Mouse (Mus musculus) bone marrow macrophage, adult 2 months (primary cell): ENCODE data around the gene Zbtb11. TPM values are rescaled to one million over a fixed set of nuclear protein-coding genes. Genes with fewer than 3 reads are reported as not detected.
A peak's percentile ranks its signal among the peaks of the same experiment; 100 is the strongest.

Source experiments
- H3K27ac ChIP-seq: 2 replicates; pipeline ENCODE4 v1.5.1; 2012; ENCODE audit warnings: low read depth, low read length; ENCODE audit not compliant: insufficient read depth
- H3K4me1 ChIP-seq: 2 replicates; pipeline ENCODE4 v1.6.1; 2012; ENCODE audit warnings: low read length; ENCODE audit not compliant: control insufficient read depth, insufficient read depth
- H3K4me3 ChIP-seq: 2 replicates; pipeline ENCODE4 v1.5.1; 2012; ENCODE audit warnings: mild to moderate bottlenecking, low read length, moderate library complexity; ENCODE audit not compliant: insufficient read depth
- CTCF ChIP-seq: IDR thresholded peaks from 2 replicates; pipeline ENCODE4 v1.5.1; 2012; ENCODE audit warnings: low read depth, mild to moderate bottlenecking, low read length, moderate library complexity
- POLR2A ChIP-seq: IDR thresholded peaks from 2 replicates; pipeline ENCODE4 v1.6.1; 2012; ENCODE audit warnings: mild to moderate bottlenecking, low read depth, low read length, borderline replicate concordance
- polyA plus RNA-seq: library from polyadenylated mRNA; stranded (reverse); fragments of >200 nt; gene quantifications from 2 replicates; pipeline ENCODE4 v1.2.4, GENCODE M21; 2012; ENCODE audit not compliant: missing spikeins, insufficient read depth, insufficient read length

Gene Zbtb11
- polyA plus RNA-seq, 1 experiment: 13.4 TPM

- H3K27ac ChIP-seq: no peak overlapping the region
- no peak for TF ChIP-seq CTCF
Measured at GRCm38 (mm10) chr16:56006798-56007197, 33.1 kb downstream of the Zbtb11 start.

GRCm38 (mm10) chr16:56008862-56009261 is 35.2 kb downstream of the Zbtb11 start:
- H3K27ac ChIP-seq: no peak overlapping the region
- H3K4me3 ChIP-seq: no peak overlapping the region
- TF ChIP-seq CTCF (no peak), POLR2A (no peak)
- H3K4me1 ChIP-seq: no peaks in the 10 kb centered on the region

More at GRCm38 (mm10) chr16:56006798-56007197, 33.1 kb downstream of the Zbtb11 start:
- H3K4me1 ChIP-seq: no peaks in the 10 kb centered on the region
- H3K4me3 ChIP-seq: no peak overlapping the region

- no peak for TF ChIP-seq CTCF
- TF ChIP-seq POLR2A: no peak
- H3K4me3 ChIP-seq: no peak overlapping the region
- H3K4me1 ChIP-seq: no peaks in the 10 kb centered on the region
- no peak overlapping the region for H3K27ac ChIP-seq
Measured at GRCm38 (mm10) chr16:56012789-56013743, 39.4 kb downstream of the Zbtb11 start.

DNA sequence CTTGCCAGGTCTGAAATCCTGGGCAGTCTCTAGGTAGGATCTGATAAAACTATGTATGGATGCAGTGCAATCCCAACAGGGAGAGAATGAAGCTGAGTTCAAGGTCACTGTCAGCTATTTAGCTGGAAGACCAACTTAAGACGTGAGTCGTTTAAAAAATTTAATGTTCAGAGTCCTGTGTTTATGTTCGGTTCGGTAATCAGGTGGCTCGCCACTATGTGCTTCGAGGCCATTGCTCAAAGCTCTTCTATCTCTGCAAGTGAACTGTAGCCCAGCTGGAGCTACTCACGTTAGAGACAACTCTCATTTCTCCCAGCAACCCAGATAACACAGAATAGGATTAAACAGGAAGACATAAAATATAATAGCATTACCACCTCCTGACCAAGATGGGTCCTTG is 40.4 kb downstream of the Zbtb11 start:
- Histone ChIP-seq H3K4me1 (no peaks in the 10 kb centered on the region), H3K4me3 (no peak overlapping the region), H3K27ac (no peak overlapping the region)
- TF ChIP-seq CTCF (no peak), POLR2A (no peak)

DNA sequence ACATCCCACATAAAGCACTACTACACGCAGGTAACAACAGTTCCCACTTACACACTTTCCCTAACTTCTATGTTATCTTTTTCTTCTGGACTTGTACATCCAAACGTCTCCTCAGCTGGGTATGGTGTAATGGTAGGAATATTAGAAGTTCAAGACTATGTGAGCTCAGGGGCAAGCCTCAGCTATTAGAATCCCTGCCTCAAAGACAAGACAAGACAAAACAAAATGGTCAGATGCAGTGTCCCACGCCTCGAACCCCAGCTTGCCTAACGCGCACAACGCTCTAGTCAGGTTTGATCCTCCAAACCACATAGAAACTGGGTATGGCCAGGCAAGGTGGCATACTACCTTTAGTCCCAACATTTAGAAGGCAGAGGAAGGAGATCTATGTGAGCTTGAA is 46.0 kb downstream of the Zbtb11 start:
- Histone ChIP-seq H3K4me3 (no peak overlapping the region), H3K4me1 (no peaks in the 10 kb centered on the region)
- TF ChIP-seq POLR2A (no peak), CTCF (no peak)

DNA sequence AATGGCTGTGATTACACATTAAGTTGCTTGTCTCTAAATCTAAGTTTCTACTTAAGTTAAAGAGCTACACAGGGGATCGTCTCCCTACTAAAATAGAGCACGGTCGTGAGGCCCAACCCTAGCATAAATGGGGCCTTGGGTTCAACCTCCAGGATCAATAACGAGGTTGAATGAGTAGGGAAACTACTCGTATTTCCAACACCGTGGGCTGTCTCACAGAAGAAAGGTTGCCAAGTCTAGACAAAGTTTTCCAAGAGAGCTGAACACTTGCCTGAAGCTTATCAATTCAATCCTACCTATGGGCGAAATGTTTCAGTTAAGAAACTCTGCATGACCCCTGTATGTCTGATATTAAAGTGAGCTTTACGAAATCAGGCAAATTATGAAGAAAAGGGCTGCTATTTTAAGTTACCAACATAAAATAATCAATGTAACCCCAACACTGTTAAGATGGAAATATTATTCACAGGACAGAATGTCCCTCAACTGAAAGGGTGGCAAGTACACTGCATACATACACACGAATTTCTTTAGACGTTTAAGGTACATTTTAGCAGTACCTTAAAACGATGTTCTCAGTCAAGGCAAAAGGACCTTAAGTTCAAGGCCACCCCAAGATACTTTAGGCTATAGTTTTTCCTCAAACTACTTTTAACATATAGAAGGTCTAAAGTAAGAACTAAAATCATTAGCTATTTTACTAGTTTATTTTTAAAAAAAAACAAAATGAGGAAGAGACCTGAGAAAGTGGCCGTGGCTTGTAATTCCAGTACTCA is 54.4 kb downstream of the Zbtb11 start:
- Histone ChIP-seq H3K4me3 (peak overlapping the region; percentile 93), H3K4me1 (peaks cover 8% of the 10 kb centered on the region), H3K27ac (no peak overlapping the region)
- TF ChIP-seq POLR2A (no peak), CTCF (no peak)

More for the DNA sequence above, 46.0 kb downstream of the Zbtb11 start:
- H3K27ac ChIP-seq: no peak overlapping the region

- H3K4me3 ChIP-seq: peak overlapping the region; percentile 93
- H3K27ac ChIP-seq: peak overlapping the region; percentile 60
- peaks cover 8% of the 10 kb centered on the region for H3K4me1 ChIP-seq
- TF ChIP-seq POLR2A (no peak), CTCF (no peak)
Measured at GRCm38 (mm10) chr16:56028722-56029551, 55.3 kb downstream of the Zbtb11 start.

DNA sequence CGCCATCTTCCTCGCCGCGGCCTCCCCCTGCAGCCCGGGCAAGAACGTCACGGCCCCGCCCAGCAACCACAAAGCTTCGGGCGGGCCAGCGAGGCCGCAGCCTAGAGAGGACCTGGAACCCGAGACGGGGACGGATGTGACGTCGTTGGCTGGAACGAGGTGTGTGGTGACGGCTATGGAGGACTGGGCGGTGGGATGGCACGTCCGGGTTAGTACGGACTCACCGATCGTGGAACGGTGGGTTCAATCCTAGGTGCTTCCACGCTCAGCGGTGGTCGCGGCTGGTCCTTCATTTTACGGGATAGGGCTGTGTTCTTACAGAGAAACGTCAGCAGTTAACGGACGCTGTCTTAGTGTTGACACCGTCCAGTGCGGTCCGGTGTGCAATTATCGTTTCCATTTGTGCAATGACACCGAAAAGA is 56.0 kb downstream of the Zbtb11 start, which contains the start of gene Pcnp:
Gene Pcnp, minus strand, starts transcription at position 79 of the 422 bp plus-strand sequence.
- TF ChIP-seq CTCF: no peak
- TF ChIP-seq POLR2A: peak; percentile 84
- peaks cover 10% of the 10 kb centered on the region for H3K4me1 ChIP-seq
- H3K27ac ChIP-seq: peak within 1 kb of the TSS; percentile 80
- peak within 1 kb of the TSS; percentile 93 for H3K4me3 ChIP-seq

GRCm38 (mm10) chr16:56034566-56034965 is 60.9 kb downstream of the Zbtb11 start:
- TF ChIP-seq CTCF (no peak), POLR2A (no peak)
- H3K4me1 ChIP-seq: peaks cover 16% of the 10 kb centered on the region

More at GRCm38 (mm10) chr16:56034566-56034965, 60.9 kb downstream of the Zbtb11 start:
- H3K4me3 ChIP-seq: no peak overlapping the region
- no peak overlapping the region for H3K27ac ChIP-seq
